Mouse (Mus musculus): Measurements from ENCODE around the gene Psors1c2. TPM values are rescaled to one million over a fixed set of nuclear protein-coding genes. Genes with fewer than 3 reads are reported as not detected.

Gene Psors1c2
- 0.08 TPM for polyA plus RNA-seq (2012; fragmentation: generic; extraction: Trizol)
- long read RNA-seq, experiment 1: 0 reads
- long read RNA-seq, experiment 2: 0 reads

DNA sequence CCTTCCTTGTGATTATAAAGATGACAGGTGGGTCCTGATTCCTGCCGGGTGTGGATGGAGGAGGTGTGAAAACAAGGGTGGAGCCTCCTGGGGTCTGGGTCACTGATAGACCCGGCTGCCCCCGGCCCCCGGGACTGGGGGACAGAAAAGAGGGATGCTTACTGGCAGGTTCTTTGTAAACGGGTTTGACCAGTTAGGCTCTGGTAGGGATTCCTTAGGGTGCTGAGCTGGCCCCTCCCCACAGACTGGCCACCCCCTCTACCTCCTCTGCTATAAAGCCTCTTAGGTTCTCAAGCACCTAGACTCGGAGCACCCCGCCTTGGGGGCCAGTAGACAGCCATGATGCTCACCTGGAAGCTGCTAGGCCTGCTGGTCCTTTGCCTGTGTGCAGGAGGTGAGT is at the start of gene Psors1c2:
TSS of gene Psors1c2 (plus strand) at position 301 of the 400 bp plus-strand sequence.
- H3K79me3 ChIP-seq (ENCODE audit: low read depth): no peaks in the 10 kb centered on the region
- H3K79me2 ChIP-seq (ENCODE audit: control insufficient read depth, insufficient read depth): no peaks in the 10 kb centered on the region
- peaks cover 4% of the 10 kb centered on the region for H3K36me3 ChIP-seq (ENCODE audit: control insufficient read depth, insufficient read depth)
- TF ChIP-seq FOSL1 (IDR thresholded peaks at IDR 0.05; ENCODE audit: insufficient read depth, low read length, poor library complexity, severe bottlenecking): no peak
- no peak for TF ChIP-seq MAX (IDR thresholded peaks at IDR 0.05)
- no peak for TF ChIP-seq MYOD1 (IDR thresholded peaks at IDR 0.05; ENCODE audit: control insufficient read depth, insufficient read length, low read depth)
- TF ChIP-seq USF1 (IDR thresholded peaks at IDR 0.05; ENCODE audit: low read depth): no peak
- TF ChIP-seq CEBPB (IDR thresholded peaks at IDR 0.05; ENCODE audit: low read depth): no peak
- no peak for TF ChIP-seq CTCF (IDR thresholded peaks at IDR 0.05; ENCODE audit: control insufficient read depth, insufficient read depth, insufficient read length)
- TF ChIP-seq MYOG (IDR thresholded peaks at IDR 0.05; ENCODE audit: control insufficient read depth, extremely low read depth, insufficient read length): no peak
- H3ac ChIP-seq (ENCODE audit: control insufficient read depth, insufficient read length, low read depth): no peak within 1 kb of the TSS
- no peak within 1 kb of the TSS for H3K4me3 ChIP-seq (ENCODE audit: insufficient read depth, poor library complexity, severe bottlenecking)
- no peaks in the 10 kb centered on the region for H3K27me3 ChIP-seq (ENCODE audit: control insufficient read depth, insufficient read depth, insufficient read length)

DNA sequence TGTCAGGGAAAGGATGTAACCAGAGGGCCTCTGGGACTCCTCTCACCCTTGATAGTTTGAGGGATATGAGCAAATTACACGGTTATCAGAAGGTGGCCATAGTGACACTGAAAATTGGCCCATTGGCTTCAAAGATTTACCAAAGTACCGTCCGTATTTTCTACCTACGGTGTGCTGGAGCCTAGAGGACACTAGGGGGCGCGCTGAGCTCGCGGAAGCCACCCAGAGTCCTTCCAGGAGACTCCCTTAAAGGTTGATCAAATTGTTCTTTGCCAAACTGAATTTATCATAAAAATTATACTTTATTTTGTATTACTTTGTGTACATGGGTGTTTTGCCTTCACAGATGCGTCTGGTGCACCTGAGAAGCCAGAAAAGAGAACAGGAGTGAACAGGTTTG is 48.9 kb upstream of the Psors1c2 start:
- no peaks in the 10 kb centered on the region for H3K27me3 ChIP-seq (ENCODE audit: control insufficient read depth, insufficient read depth, insufficient read length)
- H3K4me3 ChIP-seq (ENCODE audit: insufficient read depth, poor library complexity, severe bottlenecking): no peak overlapping the region
- H3K79me3 ChIP-seq (ENCODE audit: low read depth): no peaks in the 10 kb centered on the region
- H3ac ChIP-seq (ENCODE audit: control insufficient read depth, insufficient read length, low read depth): no peak overlapping the region
- no peaks in the 10 kb centered on the region for H3K36me3 ChIP-seq (ENCODE audit: control insufficient read depth, insufficient read depth)
- no peaks in the 10 kb centered on the region for H3K79me2 ChIP-seq (ENCODE audit: control insufficient read depth, insufficient read depth)
- no peak for TF ChIP-seq MYOG (IDR thresholded peaks at IDR 0.05; ENCODE audit: control insufficient read depth, extremely low read depth, insufficient read length)
- peak; percentile 61 for TF ChIP-seq CTCF (IDR thresholded peaks at IDR 0.05; ENCODE audit: control insufficient read depth, insufficient read depth, insufficient read length)
- TF ChIP-seq MYOD1 (IDR thresholded peaks at IDR 0.05; ENCODE audit: control insufficient read depth, insufficient read length, low read depth): no peak

DNA sequence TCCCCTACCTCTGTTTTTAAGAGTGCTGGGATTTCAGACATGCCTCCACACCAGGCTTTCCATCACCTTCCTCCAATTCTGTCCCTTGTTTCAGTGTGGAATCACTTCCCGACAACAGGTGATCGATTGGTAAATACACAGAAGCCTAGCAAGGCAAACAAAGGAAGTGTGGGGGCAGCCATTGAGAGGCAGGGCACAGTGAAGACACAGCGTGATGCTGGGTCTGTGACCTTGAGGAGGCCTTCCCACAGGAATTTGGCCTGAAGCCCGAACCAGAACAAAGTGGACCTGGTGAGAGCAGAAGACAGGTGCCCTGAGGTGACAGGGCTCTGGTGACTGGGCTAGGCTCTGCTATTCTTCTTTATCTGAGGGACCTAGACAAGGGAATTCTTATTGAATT is 47.3 kb upstream of the Psors1c2 start:
- H3K36me3 ChIP-seq (ENCODE audit: control insufficient read depth, insufficient read depth): no peaks in the 10 kb centered on the region
- H3K27me3 ChIP-seq (ENCODE audit: control insufficient read depth, insufficient read depth, insufficient read length): peaks cover 4% of the 10 kb centered on the region
- no peaks in the 10 kb centered on the region for H3K79me2 ChIP-seq (ENCODE audit: control insufficient read depth, insufficient read depth)
- no peak overlapping the region for H3K4me3 ChIP-seq (ENCODE audit: insufficient read depth, poor library complexity, severe bottlenecking)
- no peaks in the 10 kb centered on the region for H3K79me3 ChIP-seq (ENCODE audit: low read depth)
- no peak for TF ChIP-seq MAX (IDR thresholded peaks at IDR 0.05)
- no peak for TF ChIP-seq USF1 (IDR thresholded peaks at IDR 0.05; ENCODE audit: low read depth)
- no peak for TF ChIP-seq CTCF (IDR thresholded peaks at IDR 0.05; ENCODE audit: control insufficient read depth, insufficient read depth, insufficient read length)
- H3ac ChIP-seq (ENCODE audit: control insufficient read depth, insufficient read length, low read depth): no peak overlapping the region

DNA sequence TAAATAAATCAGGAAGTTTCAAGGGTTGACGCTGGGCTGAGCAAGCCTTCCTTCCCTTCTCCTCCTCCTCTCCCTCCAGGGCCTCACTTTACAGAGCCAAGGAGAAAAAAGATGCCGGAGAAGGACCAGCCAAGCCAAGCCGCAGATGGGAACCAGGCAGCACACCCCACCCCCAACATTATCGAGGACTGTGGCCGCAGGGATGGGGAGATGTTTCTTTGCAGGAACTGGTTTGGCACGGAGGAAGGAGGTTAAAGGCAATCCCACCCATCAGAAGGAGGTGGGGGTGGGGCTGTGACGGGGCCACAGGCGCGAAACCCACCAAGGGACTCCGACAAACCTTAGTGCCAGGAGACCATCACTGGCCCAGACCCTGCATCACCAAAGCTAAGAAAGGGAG is 46.3 kb upstream of the Psors1c2 start:
- Histone ChIP-seq H3K79me3 (ENCODE audit: low read depth) (no peaks in the 10 kb centered on the region), H3K79me2 (ENCODE audit: control insufficient read depth, insufficient read depth) (no peaks in the 10 kb centered on the region), H3K36me3 (ENCODE audit: control insufficient read depth, insufficient read depth) (no peaks in the 10 kb centered on the region), H3ac (ENCODE audit: control insufficient read depth, insufficient read length, low read depth) (no peak overlapping the region), H3K4me3 (ENCODE audit: insufficient read depth, poor library complexity, severe bottlenecking) (no peak overlapping the region), H3K27me3 (ENCODE audit: control insufficient read depth, insufficient read depth, insufficient read length) (peaks cover 4% of the 10 kb centered on the region)
- TF ChIP-seq FOSL1 (IDR thresholded peaks at IDR 0.05; ENCODE audit: insufficient read depth, low read length, poor library complexity, severe bottlenecking) (no peak), CTCF (IDR thresholded peaks at IDR 0.05; ENCODE audit: control insufficient read depth, insufficient read depth, insufficient read length) (no peak), CEBPB (IDR thresholded peaks at IDR 0.05; ENCODE audit: low read depth) (no peak), MYOG (IDR thresholded peaks at IDR 0.05; ENCODE audit: control insufficient read depth, extremely low read depth, insufficient read length) (no peak), USF1 (IDR thresholded peaks at IDR 0.05; ENCODE audit: low read depth) (no peak), MAX (IDR thresholded peaks at IDR 0.05) (no peak), MYOD1 (IDR thresholded peaks at IDR 0.05; ENCODE audit: control insufficient read depth, insufficient read length, low read depth) (no peak)

DNA sequence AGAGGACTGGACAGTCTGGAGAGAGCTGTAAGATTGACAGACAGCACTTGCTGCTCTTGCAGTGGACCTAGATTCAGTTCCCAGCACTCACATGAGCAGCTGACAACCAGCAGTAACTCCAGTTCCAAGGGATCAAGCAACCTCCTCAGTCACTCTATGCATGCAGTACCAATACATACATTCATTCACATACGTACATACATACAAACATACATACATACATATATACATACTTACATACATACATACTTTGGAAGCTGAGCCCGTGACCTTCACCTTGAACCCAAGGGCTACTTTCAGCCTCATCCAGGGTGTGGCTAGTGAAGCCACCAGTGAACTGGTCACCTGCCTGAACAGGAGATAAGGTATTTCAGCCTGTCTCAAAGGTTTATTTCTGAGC is 45.0 kb upstream of the Psors1c2 start:
- peaks cover 4% of the 10 kb centered on the region for H3K27me3 ChIP-seq (ENCODE audit: control insufficient read depth, insufficient read depth, insufficient read length)
- no peak overlapping the region for H3ac ChIP-seq (ENCODE audit: control insufficient read depth, insufficient read length, low read depth)
- TF ChIP-seq USF1 (IDR thresholded peaks at IDR 0.05; ENCODE audit: low read depth): no peak
- no peak for TF ChIP-seq CEBPB (IDR thresholded peaks at IDR 0.05; ENCODE audit: low read depth)
- TF ChIP-seq FOSL1 (IDR thresholded peaks at IDR 0.05; ENCODE audit: insufficient read depth, low read length, poor library complexity, severe bottlenecking): no peak
- TF ChIP-seq MAX (IDR thresholded peaks at IDR 0.05): no peak
- no peak for TF ChIP-seq CTCF (IDR thresholded peaks at IDR 0.05; ENCODE audit: control insufficient read depth, insufficient read depth, insufficient read length)
- TF ChIP-seq MYOD1 (IDR thresholded peaks at IDR 0.05; ENCODE audit: control insufficient read depth, insufficient read length, low read depth): no peak
- TF ChIP-seq MYOG (IDR thresholded peaks at IDR 0.05; ENCODE audit: control insufficient read depth, extremely low read depth, insufficient read length): no peak
- no peak overlapping the region for H3K4me3 ChIP-seq (ENCODE audit: insufficient read depth, poor library complexity, severe bottlenecking)
- no peaks in the 10 kb centered on the region for H3K36me3 ChIP-seq (ENCODE audit: control insufficient read depth, insufficient read depth)
- no peaks in the 10 kb centered on the region for H3K79me3 ChIP-seq (ENCODE audit: low read depth)
- no peaks in the 10 kb centered on the region for H3K79me2 ChIP-seq (ENCODE audit: control insufficient read depth, insufficient read depth)

DNA sequence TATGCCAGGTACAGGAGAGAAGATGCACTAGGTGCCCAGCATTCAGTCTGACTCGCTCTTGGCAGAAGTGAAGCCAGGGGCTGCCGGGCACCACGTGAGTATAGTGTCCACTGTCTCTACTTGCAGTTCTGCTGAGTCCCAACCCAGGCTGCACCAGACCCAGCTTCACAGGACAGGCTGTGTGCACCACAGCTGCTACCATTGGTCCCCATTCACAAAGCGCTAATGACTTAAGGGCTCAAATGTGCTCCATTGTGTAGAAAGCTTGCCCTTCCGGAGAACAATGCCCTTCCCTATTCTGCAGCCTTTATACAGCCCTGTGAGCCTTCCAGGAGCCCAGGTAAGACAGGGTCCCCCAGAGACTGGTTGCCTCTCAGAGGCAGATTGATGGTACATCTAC is 42.7 kb upstream of the Psors1c2 start:
- H3K4me3 ChIP-seq (ENCODE audit: insufficient read depth, poor library complexity, severe bottlenecking): no peak overlapping the region

More for the DNA sequence above, 42.7 kb upstream of the Psors1c2 start:
- H3K79me3 ChIP-seq (ENCODE audit: low read depth): no peaks in the 10 kb centered on the region
- H3ac ChIP-seq (ENCODE audit: control insufficient read depth, insufficient read length, low read depth): no peak overlapping the region
- H3K79me2 ChIP-seq (ENCODE audit: control insufficient read depth, insufficient read depth): no peaks in the 10 kb centered on the region
- H3K27me3 ChIP-seq (ENCODE audit: control insufficient read depth, insufficient read depth, insufficient read length): peaks cover 4% of the 10 kb centered on the region
- H3K36me3 ChIP-seq (ENCODE audit: control insufficient read depth, insufficient read depth): no peaks in the 10 kb centered on the region
- no peak for TF ChIP-seq USF1 (IDR thresholded peaks at IDR 0.05; ENCODE audit: low read depth)
- TF ChIP-seq MYOD1 (IDR thresholded peaks at IDR 0.05; ENCODE audit: control insufficient read depth, insufficient read length, low read depth): no peak
- TF ChIP-seq FOSL1 (IDR thresholded peaks at IDR 0.05; ENCODE audit: insufficient read depth, low read length, poor library complexity, severe bottlenecking): no peak
